Mouse (Mus musculus): ENCODE data around the gene Inpp5e.

The Inpp5e gene

DNA sequence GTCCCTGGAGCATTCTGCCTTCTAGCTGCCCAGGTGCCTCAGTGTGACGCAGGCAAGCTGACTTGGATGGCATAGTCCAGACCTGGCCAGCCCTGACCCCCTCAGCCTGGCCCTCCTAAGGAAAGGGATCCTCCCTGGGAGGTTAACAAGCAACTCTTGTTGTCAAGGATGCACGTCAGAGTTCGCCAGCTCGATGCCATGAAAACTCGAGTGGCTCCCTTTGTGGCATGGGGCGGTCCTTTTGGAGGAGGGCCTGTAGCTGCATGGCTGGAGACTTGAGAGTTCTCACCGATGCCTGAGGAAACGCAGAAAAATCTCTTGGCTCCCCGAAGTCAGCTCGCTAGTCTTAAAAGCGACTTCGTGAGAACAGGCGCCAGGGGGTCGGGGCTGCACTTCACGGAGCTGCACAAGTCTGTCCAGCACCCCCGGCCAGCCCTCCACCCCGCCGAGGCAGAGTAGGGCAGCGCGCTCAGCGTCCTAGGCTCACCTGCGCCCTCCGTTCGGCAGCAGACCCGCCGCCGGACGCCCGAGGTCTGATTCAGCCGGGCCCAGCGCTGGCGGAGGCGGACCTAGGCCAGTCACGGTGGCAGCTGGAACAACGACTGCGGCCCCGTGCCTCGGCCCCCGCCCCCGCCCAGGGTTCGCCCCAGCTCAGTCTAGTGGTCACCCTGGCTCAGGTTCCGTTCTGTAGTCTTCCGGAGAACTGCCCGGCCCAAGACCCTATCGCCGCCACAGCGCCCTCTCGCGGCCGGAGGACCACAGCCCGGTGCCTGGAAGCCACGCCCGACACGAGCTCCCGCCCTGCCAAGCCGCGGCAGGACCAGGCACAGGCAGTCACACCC, at the start of gene Inpp5e:
Inpp5e (minus strand) TSS at position 689 of the 842 bp plus-strand sequence.
- peak; percentile 88 to 92 for DNase-seq (ENCODE audit: low spot score in 2 of 2)

DNA sequence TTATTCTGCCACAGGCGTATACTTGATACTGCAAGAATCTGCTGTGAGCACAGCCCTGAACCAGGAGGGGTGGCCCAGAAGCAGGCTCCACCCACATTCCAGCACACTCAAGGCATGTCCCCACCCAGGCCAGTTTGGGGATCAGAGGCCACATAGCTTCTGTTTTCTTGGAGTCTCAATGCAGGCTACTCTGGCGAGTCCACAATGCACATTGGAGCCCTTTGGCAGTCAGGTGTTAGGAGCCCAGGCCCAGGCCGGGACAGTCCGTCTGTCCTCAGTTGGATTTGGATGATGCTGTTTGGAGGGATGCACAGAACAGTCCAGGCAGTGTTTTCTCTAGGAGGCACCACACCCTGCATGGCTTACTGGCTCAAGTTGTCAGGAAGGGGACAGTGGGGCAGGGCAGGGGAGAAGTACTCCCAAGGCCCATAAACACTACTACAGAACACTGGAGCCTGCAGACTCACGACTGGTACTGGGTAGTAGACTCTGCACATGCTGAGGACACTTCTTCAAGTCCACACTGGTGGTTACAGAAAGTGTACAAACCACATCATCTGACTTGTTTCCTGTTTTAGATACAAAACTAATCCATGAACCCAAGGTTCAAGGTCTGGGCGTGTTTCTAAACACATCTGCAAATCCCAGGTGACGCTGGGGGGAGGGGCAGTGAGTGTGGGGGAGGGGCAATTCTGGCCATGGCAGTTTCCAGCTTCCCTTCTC, 49.6 kb upstream of the Inpp5e start:
- DNase-seq (ENCODE audit: low spot score in 2 of 2): no peak

DNA sequence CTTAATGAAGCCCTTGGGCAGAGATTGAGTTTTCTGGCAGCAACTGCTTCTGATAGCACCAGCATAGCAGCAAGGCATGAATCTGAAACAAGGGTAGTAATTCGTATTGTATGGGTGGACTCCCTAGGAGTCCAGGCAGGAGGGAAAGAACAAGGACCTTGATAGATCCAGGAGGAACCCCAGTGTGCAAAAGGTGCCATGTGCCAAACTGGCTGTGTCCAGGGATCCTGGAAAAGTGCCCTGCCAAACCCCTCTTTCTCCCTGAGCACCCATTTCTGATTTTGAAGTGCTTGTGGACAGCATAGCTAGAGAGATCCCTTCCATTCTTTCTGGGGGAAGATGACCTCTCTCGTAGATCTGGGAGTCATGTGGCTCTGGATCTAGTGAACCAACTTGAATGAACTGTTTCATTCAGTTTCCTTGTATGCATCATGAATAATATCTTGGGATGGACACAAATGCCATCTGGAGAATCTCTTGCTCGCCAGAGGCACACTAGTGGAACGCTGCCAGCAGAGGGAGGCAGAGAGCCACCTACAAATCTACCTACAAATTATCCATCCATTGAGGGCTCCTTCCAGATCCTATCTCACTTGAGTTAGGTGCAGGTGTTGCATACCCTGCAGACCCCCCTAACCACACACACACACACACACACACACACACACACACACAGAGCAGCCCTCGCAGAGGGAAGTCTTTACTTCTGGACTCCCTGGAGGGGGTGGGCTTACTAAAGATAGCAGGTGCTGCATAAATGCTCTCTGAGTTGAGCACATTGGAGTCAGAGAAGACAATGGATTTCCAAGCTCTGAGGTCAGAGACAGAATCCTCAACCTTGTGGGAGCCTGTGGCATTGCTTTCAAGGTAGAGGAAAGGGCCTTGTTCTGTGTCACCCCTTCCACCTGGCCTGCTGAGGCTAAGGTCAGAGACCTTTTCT, 40.4 kb upstream of the Inpp5e start:
- peak; percentile 65 to 67 for DNase-seq (ENCODE audit: low spot score in 2 of 2)

DNA sequence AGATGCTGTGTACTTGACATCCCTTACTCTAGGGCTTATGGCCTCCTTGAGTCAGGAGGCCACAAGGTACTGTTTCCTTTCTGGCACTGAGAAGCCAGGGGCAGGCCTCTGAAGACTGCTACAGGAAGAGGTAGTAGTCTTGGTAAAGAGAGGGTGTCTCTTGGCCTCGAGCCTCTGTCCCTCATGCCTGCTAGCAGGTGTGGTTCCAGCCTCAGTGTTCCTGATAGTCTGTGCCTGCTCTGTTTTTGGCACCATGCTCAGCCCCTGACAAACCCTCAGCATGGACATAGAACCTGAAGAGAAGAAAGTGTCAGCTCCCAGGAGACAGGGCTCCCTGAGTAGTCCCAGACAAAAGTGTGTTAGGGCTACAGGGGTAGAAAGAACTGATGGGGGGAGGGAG, 38.4 kb upstream of the Inpp5e start:
- DNase-seq (ENCODE audit: low spot score in 2 of 2): no peak

GRCm38 (mm10) chr2:26446671-26447070, 37.7 kb upstream of the Inpp5e start:
- no peak for DNase-seq (ENCODE audit: low spot score in 2 of 2)

DNA sequence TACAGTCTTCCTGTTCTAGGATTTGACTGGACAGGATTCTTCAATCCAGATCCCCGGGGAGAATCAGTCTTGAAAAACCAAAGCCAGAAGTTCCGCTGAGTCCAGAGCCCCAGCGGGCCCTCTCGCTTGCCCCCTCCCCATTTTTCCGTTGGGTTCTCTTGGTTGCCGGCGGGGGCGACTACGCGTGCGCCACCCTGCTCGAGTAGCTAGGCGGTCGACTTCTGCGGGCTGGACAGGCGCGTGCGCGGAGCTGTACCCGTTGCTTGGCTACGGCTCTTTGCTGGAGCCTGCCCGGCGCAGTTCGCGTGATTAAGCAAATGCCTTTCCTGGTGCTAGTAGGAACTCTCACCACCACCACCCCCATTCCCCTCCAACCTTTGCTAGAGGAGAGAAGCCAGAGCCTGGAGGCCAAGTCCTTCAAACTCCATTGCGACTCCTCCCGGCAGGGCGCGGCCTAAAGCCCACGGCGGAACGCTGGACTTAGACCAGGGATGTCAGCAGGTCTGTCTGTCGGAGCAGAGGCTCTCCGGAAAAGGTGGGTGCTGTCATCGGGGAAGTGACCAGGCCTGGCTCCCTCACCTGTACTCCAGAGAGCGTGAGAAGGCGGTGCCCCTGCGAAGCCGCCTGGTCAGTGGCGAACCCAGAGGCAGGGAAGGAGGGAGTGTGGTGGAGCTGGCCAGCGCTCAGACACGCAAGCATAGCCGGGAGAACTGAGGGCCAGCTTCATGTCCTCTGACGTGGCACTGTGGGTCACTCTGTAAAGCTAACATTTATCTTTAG, 36.9 kb upstream of the Inpp5e start:
- peak; percentile 94 to 95 for DNase-seq (ENCODE audit: low spot score in 2 of 2)

- DNase-seq (ENCODE audit: low spot score in 2 of 2): peak; percentile 100
Measured at GRCm38 (mm10) chr2:26444946-26445665, 36.1 kb upstream of the Inpp5e start, which contains the start of gene Sec16a. Gene Sec16a (minus strand): TSS chr2:26445216.

DNA sequence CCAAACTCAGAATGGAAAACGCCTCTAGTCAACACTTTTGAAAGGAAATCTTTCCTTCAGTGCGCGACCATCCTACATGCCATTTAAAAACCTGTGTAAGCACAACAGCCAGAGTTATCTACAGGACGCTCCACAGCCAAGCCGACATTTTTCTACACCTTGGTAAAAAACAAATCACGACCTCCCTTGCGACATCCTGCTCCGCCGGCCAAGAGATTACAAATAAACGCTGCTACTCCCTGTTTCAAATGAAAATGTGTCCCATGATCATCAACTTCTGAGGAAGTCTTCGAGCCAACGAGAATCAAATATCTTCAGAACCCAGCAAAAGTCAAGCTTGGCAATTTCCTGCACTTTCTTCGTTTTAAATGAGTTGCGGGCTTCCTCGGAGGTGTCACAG, 35.4 kb upstream of the Inpp5e start:
- no peak for DNase-seq (ENCODE audit: low spot score in 2 of 2)

GRCm38 (mm10) chr2:26443876-26444275, 34.9 kb upstream of the Inpp5e start:
- DNase-seq (ENCODE audit: low spot score in 2 of 2): no peak

DNA sequence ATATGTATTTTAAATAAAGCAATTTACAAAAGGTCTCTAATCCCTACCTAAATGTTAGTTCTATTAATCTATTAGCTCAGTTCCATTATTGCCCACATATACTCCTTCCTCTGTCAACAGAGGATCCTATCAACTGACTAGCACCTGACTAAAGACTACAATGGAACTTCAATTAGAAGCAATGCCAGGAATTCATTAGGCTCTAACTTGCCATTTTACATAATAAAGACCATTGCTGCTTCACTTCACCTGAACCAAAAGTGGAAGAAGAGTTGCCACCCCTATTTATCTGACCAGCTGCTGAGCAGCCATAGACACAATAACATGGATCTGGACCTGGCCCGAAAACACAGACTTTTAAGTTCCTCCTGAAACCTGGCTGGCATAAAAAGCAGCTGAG, 33.8 kb upstream of the Inpp5e start:
- DNase-seq (ENCODE audit: low spot score in 2 of 2): no peak

DNA sequence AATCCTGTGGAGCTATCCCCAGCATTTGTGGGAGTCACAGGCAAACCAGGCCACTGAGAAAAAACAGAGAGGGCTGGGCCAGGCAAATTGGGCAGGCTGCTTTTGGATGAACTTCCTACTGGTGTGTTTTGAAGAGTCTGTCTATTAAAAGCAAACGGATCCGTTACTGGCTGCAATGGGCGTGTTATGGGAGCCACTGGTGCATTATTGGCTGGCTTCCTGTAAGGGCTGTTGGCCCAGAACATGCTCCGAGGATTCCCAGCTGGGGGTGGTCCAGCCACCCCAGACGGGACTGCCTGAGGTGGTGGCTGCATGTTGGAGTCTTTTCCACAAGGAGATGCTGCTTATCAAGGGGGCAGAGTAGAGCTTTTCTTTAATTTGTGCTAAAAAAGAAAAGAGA, 32.7 kb upstream of the Inpp5e start:
- DNase-seq (ENCODE audit: low spot score in 2 of 2): no peak

DNA sequence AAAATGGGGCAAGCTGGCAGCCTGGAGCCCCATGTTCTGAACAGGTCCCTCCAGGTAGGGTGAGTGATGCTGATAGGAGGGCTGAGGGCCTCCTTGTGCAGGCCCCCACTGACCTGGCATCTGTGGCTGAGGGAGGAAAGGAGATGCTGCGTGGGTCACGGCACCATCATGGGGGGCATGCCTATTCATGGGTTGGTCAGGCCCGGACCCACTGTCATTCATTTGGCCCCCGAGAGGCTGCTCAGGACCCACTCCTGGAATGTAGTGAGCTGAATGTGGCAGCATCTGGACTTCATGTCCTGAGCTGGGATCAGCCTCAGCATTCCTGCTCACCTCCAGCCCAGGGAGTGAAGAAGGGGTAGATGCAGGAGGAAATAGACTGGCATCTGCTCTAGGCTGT, 32.3 kb upstream of the Inpp5e start:
- no peak for DNase-seq (ENCODE audit: low spot score in 2 of 2)

- no peak for DNase-seq (ENCODE audit: low spot score in 2 of 2)
Measured at GRCm38 (mm10) chr2:26439671-26440070, 30.7 kb upstream of the Inpp5e start.

DNA sequence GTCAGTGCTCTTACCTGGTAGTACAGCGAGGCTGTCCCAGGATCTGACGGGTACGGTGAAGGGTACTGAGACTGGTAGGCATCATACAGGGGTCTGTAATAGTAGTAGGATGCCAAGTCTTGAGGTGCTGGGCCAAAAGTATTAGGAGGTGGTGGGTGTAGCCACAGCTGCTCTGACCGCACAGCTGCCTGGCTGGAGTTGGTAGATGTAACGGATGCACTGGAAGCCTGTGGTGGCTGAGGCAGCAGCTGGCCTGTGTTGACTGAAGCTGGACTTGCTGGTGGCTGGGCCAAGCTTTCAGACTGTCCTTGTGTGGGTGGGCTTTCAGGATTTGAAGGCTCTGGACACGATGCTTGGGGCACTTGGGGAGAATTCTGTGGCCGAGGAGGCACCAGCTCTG, 29.4 kb upstream of the Inpp5e start:
- no peak for DNase-seq (ENCODE audit: low spot score in 2 of 2)

- DNase-seq (ENCODE audit: low spot score in 2 of 2): peak; percentile 38 to 54
Measured at GRCm38 (mm10) chr2:26437221-26437620, 28.2 kb upstream of the Inpp5e start.

DNA sequence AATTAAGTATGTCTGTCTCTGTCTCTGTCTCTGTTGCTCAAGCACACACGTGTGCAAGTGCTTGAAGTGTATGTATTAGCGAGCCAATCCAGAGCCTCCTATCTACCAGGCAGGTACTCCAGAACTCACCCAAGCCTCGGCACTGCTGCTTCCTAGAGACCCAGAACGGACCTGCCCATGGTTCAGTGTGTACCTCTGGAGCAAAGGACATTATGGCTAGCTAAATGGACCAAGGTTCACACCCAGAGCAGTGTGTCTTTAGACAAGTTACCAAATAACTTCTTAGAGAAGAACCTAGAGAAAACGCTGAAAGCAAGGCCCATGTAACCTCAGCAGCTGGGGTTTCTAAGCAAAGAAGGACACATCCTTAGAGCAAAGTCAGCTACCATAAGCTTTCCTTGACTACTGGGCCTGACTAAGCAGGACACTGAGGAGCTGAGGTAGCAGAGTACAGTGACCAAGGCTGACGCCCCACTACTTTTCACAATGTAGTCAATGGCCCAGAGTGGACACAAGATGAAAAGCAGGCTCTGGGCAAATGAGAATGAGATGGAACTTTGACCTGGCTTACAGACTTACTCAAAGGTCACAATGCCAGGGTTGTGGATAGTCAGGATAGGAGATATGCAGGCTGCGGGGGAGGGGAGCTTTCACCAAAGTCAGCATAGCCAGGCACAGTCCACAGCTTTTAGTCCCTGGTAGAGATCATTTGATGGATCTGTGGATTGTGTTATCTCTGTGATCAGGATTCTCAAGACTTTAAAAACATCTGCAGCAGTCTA, 26.0 kb upstream of the Inpp5e start:
- DNase-seq (ENCODE audit: low spot score in 2 of 2): no peak

- no peak for DNase-seq (ENCODE audit: low spot score in 2 of 2)
Measured at GRCm38 (mm10) chr2:26429851-26430250, 20.8 kb upstream of the Inpp5e start.

DNA sequence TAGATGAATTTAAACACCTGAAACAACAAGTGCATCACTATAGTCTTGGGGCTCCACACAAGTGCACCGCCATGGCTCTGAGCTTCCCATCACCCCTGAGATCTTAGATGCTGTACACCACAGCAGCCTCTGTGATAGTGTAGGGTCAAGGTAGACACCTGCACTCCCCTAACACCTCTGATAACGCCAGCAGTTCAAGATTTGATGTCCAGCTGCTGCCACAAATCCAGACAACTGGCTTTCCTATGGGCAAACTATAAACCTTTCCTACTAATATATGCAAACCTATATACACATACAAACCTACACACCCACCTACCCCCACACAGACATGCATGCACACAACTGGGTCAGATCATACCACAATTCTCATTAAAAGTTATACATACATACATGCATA, 15.5 kb upstream of the Inpp5e start:
- no peak for DNase-seq (ENCODE audit: low spot score in 2 of 2)

DNA sequence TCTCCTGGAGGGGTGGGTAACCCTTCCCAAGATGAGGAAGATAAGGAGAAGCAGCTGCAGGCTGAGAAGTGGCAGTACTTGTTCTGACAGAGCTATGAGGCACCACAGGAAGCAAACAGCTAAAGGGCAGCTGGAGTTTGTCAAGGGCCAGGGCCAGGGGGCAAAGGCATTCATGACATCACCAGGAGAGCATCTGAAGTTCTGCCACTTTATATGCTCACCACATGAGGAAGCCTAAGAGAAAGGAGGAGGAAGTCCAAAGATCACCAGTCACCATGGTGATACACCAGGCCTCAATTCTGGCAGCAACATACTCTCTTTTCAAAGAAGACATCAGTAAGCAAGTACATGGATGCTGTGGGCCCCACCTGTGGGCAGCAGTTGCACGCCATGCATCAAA, 14.1 kb upstream of the Inpp5e start:
- no peak for DNase-seq (ENCODE audit: low spot score in 2 of 2)

DNA sequence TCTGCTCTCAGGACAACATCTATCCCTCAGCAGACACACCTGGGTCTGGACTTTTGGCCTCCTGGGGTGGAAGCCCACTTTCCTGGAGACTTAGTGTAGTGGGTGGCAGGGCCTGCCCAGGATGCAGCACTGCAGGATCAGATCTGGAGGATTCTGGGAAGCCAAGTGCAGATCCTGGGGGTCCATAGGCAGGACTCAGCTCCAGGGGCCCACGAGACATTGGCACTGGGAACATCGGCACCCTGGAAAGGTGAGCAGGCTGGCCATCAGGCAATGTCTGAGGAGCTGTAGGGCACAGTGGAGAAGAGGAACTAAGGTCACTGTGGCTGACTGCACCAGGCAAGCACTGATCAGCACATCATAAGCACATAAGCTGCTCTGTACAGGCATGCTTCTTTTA, 13.0 kb upstream of the Inpp5e start:
- no peak for DNase-seq (ENCODE audit: low spot score in 2 of 2)

Measured in right cerebral cortex, postnatal 36 days (tissue).